Mouse (Mus musculus) myocyte (in vitro differentiated cells): Measurements from ENCODE around the gene Sh3pxd2b.

Source experiments
- CEBPB ChIP-seq: IDR thresholded peaks from 2 replicates; pipeline ENCODE4 v1.6.1; 2011; ENCODE audit warnings: mild to moderate bottlenecking, moderate library complexity; ENCODE audit not compliant: poor library complexity, insufficient read depth, severe bottlenecking
- MAX ChIP-seq: IDR thresholded peaks from one replicate; pipeline ENCODE4 v1.6.1; 2011; ENCODE audit warnings: low read depth, mild to moderate bottlenecking, control low read depth
- MYOD1 ChIP-seq, 3 experiments: IDR thresholded peaks; one replicate each; pipeline ENCODE4 v1.6.1; 2011; ENCODE audit warnings: control low read depth in 2 of 3, low read depth in 2 of 3, mild to moderate bottlenecking in 2 of 3, moderate library complexity in 1 of 3; ENCODE audit not compliant: insufficient read length in 2 of 3, control insufficient read depth in 1 of 3
- MYOG ChIP-seq, 3 experiments: IDR thresholded peaks; one replicate each; pipeline ENCODE4 v1.6.1; 2011; ENCODE audit warnings: control low read depth in 2 of 3, low read depth in 2 of 3, mild to moderate bottlenecking in 2 of 3; ENCODE audit not compliant: insufficient read length in 2 of 3, control insufficient read depth in 1 of 3, insufficient read depth in 1 of 3
- POLR2A ChIP-seq: IDR thresholded peaks from one replicate; pipeline ENCODE4 v1.6.1; 2011; ENCODE audit warnings: low read depth, mild to moderate bottlenecking, control low read depth, moderate library complexity; ENCODE audit not compliant: insufficient read length
- SRF ChIP-seq: IDR thresholded peaks from one replicate; pipeline ENCODE4 v1.6.1; 2011; ENCODE audit warnings: low read depth; ENCODE audit not compliant: control insufficient read depth, insufficient read length
- TCF12 ChIP-seq: IDR thresholded peaks from one replicate; pipeline ENCODE4 v1.6.1; 2011; ENCODE audit warnings: mild to moderate bottlenecking, control low read depth; ENCODE audit not compliant: poor library complexity, insufficient read depth, severe bottlenecking

- TF ChIP-seq MAX (no peak), SRF (no peak), TCF12 (no peak), CEBPB (no peak), POLR2A (no peak), MYOD1 (IDR thresholded peaks at IDR 0.05; ENCODE audit: control insufficient read depth in 1 of 3, insufficient read length in 2 of 3, low read depth in 2 of 3) (no peak), MYOG (IDR thresholded peaks at IDR 0.05; ENCODE audit: control insufficient read depth in 1 of 3, insufficient read depth in 1 of 3, insufficient read length in 2 of 3, low read depth in 2 of 3) (no peak)
These were observed 25.8 kb downstream of the Sh3pxd2b start for GRCm38 (mm10) chr11:32373266-32374026.
